Mouse (Mus musculus): ENCODE results near the gene Zfp169. TPM values are rescaled to one million over a fixed set of nuclear protein-coding genes. Genes with fewer than 3 reads are reported as not detected.

Gene Zfp169
- total and polyA plus RNA-seq, 2 experiments from 2014 or later: 2.2 to 46.7 TPM

- no peaks in the 10 kb centered on the region for H3K27me3 ChIP-seq (ENCODE audit: insufficient read depth, low read length)
- no peak overlapping the region for H3K4me3 ChIP-seq (ENCODE audit: low read depth, low read length)
- H3K4me1 ChIP-seq (ENCODE audit: insufficient read depth, low read length): no peaks in the 10 kb centered on the region
- WGBS: 85% methylated on average over 5 of the region's 5 CpGs
- no peaks in the 10 kb centered on the region for H3K9me3 ChIP-seq (ENCODE audit: low read length)
- DNase-seq (ENCODE audit: low spot score) (no peak), ATAC-seq (ENCODE audit: low FRiP score) (no peak)
- no peak overlapping the region for H3K9ac ChIP-seq (replicated peaks; ENCODE audit: low read length, poor library complexity, severe bottlenecking)
- TF ChIP-seq CTCF (IDR thresholded peaks at IDR 0.05): no peak
- no peak overlapping the region for H3K4me2 ChIP-seq (ENCODE audit: low read depth, low read length, poor library complexity, severe bottlenecking)
- no peak overlapping the region for H3K27ac ChIP-seq (ENCODE audit: low read depth, low read length)
- H3K36me3 ChIP-seq (ENCODE audit: insufficient read depth, low read length): no peaks in the 10 kb centered on the region
These were observed 74.9 kb downstream of the Zfp169 start for GRCm38 (mm10) chr13:48438321-48438720.

MicroRNA genes within 50 kb of the gene (microRNA counts, 519-probe panel; counts per million panel counts)
- microRNA mmu-let-7a: 6,608 counts per million, percentile 98 among the panel's probes with 10 or more counts
- 6,213 counts per million, percentile 97 among the panel's probes with 10 or more counts for microRNA mmu-let-7d
- microRNA mmu-let-7f: 5,421 counts per million, percentile 94 among the panel's probes with 10 or more counts

Small RNA genes lying within 50 kb of the gene (microRNA-seq; reads per million reads assigned to microRNA genes)
- gene Gm24111 (ENCODE audit: borderline number of aligned reads) (not detected), gene Mirlet7a-1 (ENCODE audit: borderline number of aligned reads) (410 reads per million, percentile 62 among the genes with 10 or more reads in this experiment), gene Mirlet7d (ENCODE audit: borderline number of aligned reads) (10,385 reads per million, percentile 95 among the genes with 10 or more reads in this experiment), gene Mirlet7f-1 (ENCODE audit: borderline number of aligned reads) (not detected)

Other genes with a start within 250 kb of the Zfp169 start
- 0.66 and 0.94 TPM in 2 replicates for gene A830005F24Rik, start 119 bp upstream of the Zfp169 start, total RNA-seq (2014; rRNA removed)
- gene A830005F24Rik, start 119 bp upstream of the Zfp169 start, polyA plus RNA-seq (2015; fragmentation: Nextera tagmentation; extraction: Ambion mirVana): 1.2 and 2.8 TPM in 2 replicates
- 23.2 and 36.3 TPM in 2 replicates for gene Ptpdc1, start 112.2 kb upstream of the Zfp169 start, total RNA-seq (2014; rRNA removed)
- gene Ptpdc1, start 112.2 kb upstream of the Zfp169 start, polyA plus RNA-seq (2015; fragmentation: Nextera tagmentation; extraction: Ambion mirVana): 13.5 and 15.3 TPM in 2 replicates
- gene Barx1, start 149.5 kb upstream of the Zfp169 start, total RNA-seq (2014; rRNA removed): not detected in 2 replicates
- gene Barx1, start 149.5 kb upstream of the Zfp169 start, polyA plus RNA-seq (2015; fragmentation: Nextera tagmentation; extraction: Ambion mirVana): not detected in 2 replicates

All from midbrain, postnatal 0 days (tissue).